Mouse (Mus musculus) lung, postnatal 10 days (tissue): ENCODE data around the gene Pphln1.
A peak's percentile ranks its signal among the peaks of the same experiment; 100 is the strongest.

Experiments used
- DNase-seq: peaks from one replicate; pipeline ENCODE4 v3.0.0; 2021

The Pphln1 gene

GRCm38 (mm10) chr15:93438663-93439062, 40.5 kb downstream of the Pphln1 start:
- peak; percentile 72 for DNase-seq

GRCm38 (mm10) chr15:93442271-93442670, 44.1 kb downstream of the Pphln1 start:
- DNase-seq: no peak

GRCm38 (mm10) chr15:93443676-93444075, 45.5 kb downstream of the Pphln1 start:
- no peak for DNase-seq

GRCm38 (mm10) chr15:93448862-93449261, 50.7 kb downstream of the Pphln1 start:
- DNase-seq: peak; percentile 59

GRCm38 (mm10) chr15:93453296-93453695, 55.1 kb downstream of the Pphln1 start:
- DNase-seq: no peak

GRCm38 (mm10) chr15:93456005-93456404, 57.9 kb downstream of the Pphln1 start:
- peak; percentile 40 for DNase-seq

GRCm38 (mm10) chr15:93459422-93459821, 61.3 kb downstream of the Pphln1 start:
- no peak for DNase-seq

- DNase-seq: no peak
Observed at GRCm38 (mm10) chr15:93461066-93461465, 62.9 kb downstream of the Pphln1 start.

GRCm38 (mm10) chr15:93471651-93472050, 73.5 kb downstream of the Pphln1 start:
- no peak for DNase-seq

- DNase-seq: no peak
Observed at GRCm38 (mm10) chr15:93472089-93472488, 73.9 kb downstream of the Pphln1 start.

GRCm38 (mm10) chr15:93474277-93474676, 76.1 kb downstream of the Pphln1 start:
- DNase-seq: no peak

- DNase-seq: no peak
Observed at GRCm38 (mm10) chr15:93475688-93476087, 77.5 kb downstream of the Pphln1 start.

- no peak for DNase-seq
Observed at GRCm38 (mm10) chr15:93477729-93478128, 79.6 kb downstream of the Pphln1 start.

- no peak for DNase-seq
Observed at GRCm38 (mm10) chr15:93478676-93479075, 80.5 kb downstream of the Pphln1 start.

GRCm38 (mm10) chr15:93479445-93479844, 81.3 kb downstream of the Pphln1 start:
- DNase-seq: no peak

GRCm38 (mm10) chr15:93481112-93481511, 83.0 kb downstream of the Pphln1 start:
- peak; percentile 64 for DNase-seq

- peak; percentile 59 for DNase-seq
Observed at GRCm38 (mm10) chr15:93484261-93484710, 86.1 kb downstream of the Pphln1 start.

- DNase-seq: no peak
Observed at GRCm38 (mm10) chr15:93485252-93485651, 87.1 kb downstream of the Pphln1 start.

- DNase-seq: peak; percentile 66
Observed at GRCm38 (mm10) chr15:93486066-93486465, 87.9 kb downstream of the Pphln1 start.

- peak; percentile 40 for DNase-seq
Observed at GRCm38 (mm10) chr15:93489597-93489996, 91.4 kb downstream of the Pphln1 start.

GRCm38 (mm10) chr15:93494700-93495099, 96.5 kb downstream of the Pphln1 start:
- DNase-seq: peak; percentile 55

- no peak for DNase-seq
Observed at GRCm38 (mm10) chr15:93499866-93500265, 101.7 kb downstream of the Pphln1 start.

- no peak for DNase-seq
Observed at GRCm38 (mm10) chr15:93502703-93503102, 104.6 kb downstream of the Pphln1 start.

GRCm38 (mm10) chr15:93503201-93503745, 105.1 kb downstream of the Pphln1 start:
- no peak for DNase-seq

- no peak for DNase-seq
Observed at GRCm38 (mm10) chr15:93504808-93505207, 106.7 kb downstream of the Pphln1 start.
